10 mouse cellular contexts compared by ENCODE assay signal in the genomic region with DNA sequence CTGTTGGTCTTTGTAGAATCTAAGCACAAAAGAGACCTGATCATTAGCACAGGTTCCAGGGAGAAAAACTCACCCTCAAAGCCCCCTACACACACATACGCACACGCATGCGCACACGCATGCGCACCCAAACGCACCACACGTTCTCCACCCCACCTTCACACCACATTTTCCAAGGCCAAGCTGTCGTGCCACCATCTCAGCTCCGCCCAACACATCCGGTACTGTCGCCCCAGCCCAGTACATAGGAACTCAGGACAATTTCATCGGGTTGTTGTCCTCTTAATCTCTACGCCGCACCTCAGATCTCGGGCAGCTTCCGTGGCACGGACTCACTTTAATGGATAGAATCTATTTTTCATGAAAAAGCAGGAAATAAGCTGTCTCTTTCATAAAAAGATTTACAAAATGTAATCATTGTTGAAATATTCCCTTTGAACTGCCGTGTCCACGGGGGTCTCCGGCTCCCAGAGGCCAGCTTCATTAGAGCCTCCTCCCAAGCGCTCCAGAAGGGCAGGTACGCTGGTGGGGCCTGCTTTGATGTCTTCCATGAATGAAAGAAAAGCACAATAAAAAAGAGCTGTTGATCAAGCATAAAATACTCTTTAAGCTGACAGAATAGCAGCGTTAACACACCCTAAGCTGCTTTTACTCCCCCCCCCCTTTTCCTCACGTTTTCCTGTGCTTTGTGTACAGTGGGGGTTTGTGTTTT.
DNase-seq lines count a peak whose midpoint lies in the region; ATAC-seq and TF ChIP-seq lines count a peak whose summit lies in the region.
"Had no signal": no experiment of that assay in that cellular context is flagged by ENCODE, and none has a peak within 500 bp of the region (broad histone marks: within the 10 kb centered on the region; RNA-seq: fewer than 3 reads in every experiment).

No protein-coding gene starts in this region.

- H3K4me1 ChIP-seq in kidney, postnatal 0 days (replicated peaks; ENCODE audit: insufficient read depth, low read length) = peaks cover 25% of the 10 kb centered on the region
- H3K4me1 ChIP-seq in forebrain, embryonic 12.5 days = peaks cover 87% of the 10 kb centered on the region
- H3K4me1 ChIP-seq in midbrain, postnatal 0 days (ENCODE audit: insufficient read depth, low read length) = peaks cover 11% of the 10 kb centered on the region; the same call in 1 of the 2 replicates

- no peak overlapping the region for H3K9ac ChIP-seq in kidney, postnatal 0 days (ENCODE audit: low read depth, low read length)
- H3K9ac ChIP-seq in forebrain, embryonic 12.5 days = no peak overlapping the region
- peak overlapping the region; percentile 46; the same call in 1 of the 2 replicates for H3K9ac ChIP-seq in midbrain, postnatal 0 days (replicated peaks; ENCODE audit: low read length, poor library complexity, severe bottlenecking)
- H3K9ac ChIP-seq: neural tube, embryonic 12.5 days had no signal

- WGBS in kidney, postnatal 0 days = 56% methylated on average over 24 of the region's 24 CpGs
- 47% methylated on average over 24 of the region's 24 CpGs for WGBS in forebrain, embryonic 12.5 days
- WGBS in midbrain, postnatal 0 days = 27% methylated on average over 24 of the region's 24 CpGs

- H3K4me2 ChIP-seq in kidney, postnatal 0 days (ENCODE audit: low read length) = 0 out of 2 replicates have a peak overlapping the region, but pooled peaks have one; percentile 1
- peak overlapping the region; percentile 8 for H3K4me2 ChIP-seq in forebrain, embryonic 12.5 days
- H3K4me2 ChIP-seq in midbrain, postnatal 0 days (ENCODE audit: low read depth, low read length, poor library complexity, severe bottlenecking) = peak overlapping the region; percentile 39
- H3K4me2 ChIP-seq: neural tube, embryonic 12.5 days had no signal

- intact Hi-C loops in left cerebral cortex, postnatal 36 days (cut with DNase I) = loop anchor here (10.0 kb wide), 1 partner anchor 348 kb away; no protein-coding TSS in a partner anchor

- no peaks in the 10 kb centered on the region for H3K27me3 ChIP-seq in kidney, postnatal 0 days (ENCODE audit: insufficient read depth, low read length)
- peaks cover 19% of the 10 kb centered on the region; the same call in 1 of the 2 replicates for H3K27me3 ChIP-seq in forebrain, embryonic 12.5 days
- H3K27me3 ChIP-seq in midbrain, postnatal 0 days (ENCODE audit: insufficient read depth, low read length) = no peaks in the 10 kb centered on the region
- H3K27me3 ChIP-seq: neural tube, embryonic 12.5 days had no signal

- no peaks in the 10 kb centered on the region for H3K9me3 ChIP-seq in kidney, postnatal 0 days (replicated peaks; ENCODE audit: low read length)
- H3K9me3 ChIP-seq in forebrain, embryonic 12.5 days = no peaks in the 10 kb centered on the region
- no peaks in the 10 kb centered on the region for H3K9me3 ChIP-seq in midbrain, postnatal 0 days (ENCODE audit: low read length)
- H3K9me3 ChIP-seq: neural tube, embryonic 12.5 days had no signal

- TF ChIP-seq CTCF in kidney, postnatal 0 days (IDR thresholded peaks at IDR 0.05; ENCODE audit: low read depth) = no peak
- no peak for TF ChIP-seq CTCF in midbrain, postnatal 0 days (IDR thresholded peaks at IDR 0.05)

- H3K4me3 ChIP-seq in kidney, postnatal 0 days (replicated peaks; ENCODE audit: low read depth, low read length) = no peak overlapping the region
- no peak overlapping the region for H3K4me3 ChIP-seq in forebrain, embryonic 12.5 days (replicated peaks)
- peak overlapping the region; percentile 26; the same call in 1 of the 2 replicates for H3K4me3 ChIP-seq in midbrain, postnatal 0 days (ENCODE audit: low read depth, low read length)
- H3K4me3 ChIP-seq: neural tube, embryonic 12.5 days had no signal

- H3K27ac ChIP-seq in kidney, postnatal 0 days = no peak overlapping the region
- H3K27ac ChIP-seq in forebrain, embryonic 12.5 days = peak overlapping the region; percentile 76
- peak overlapping the region; percentile 52 for H3K27ac ChIP-seq in midbrain, postnatal 0 days (ENCODE audit: low read depth, low read length)
- H3K27ac ChIP-seq: neural tube, embryonic 12.5 days had no signal

- no peak for ATAC-seq in kidney, postnatal 0 days (replicated peaks; ENCODE audit: low FRiP score, low read depth)
- ATAC-seq in forebrain, embryonic 12.5 days (ENCODE audit: low FRiP score) = peak; percentile 31; the same call in 1 of the 2 replicates
- peak; percentile 80 for ATAC-seq in midbrain, postnatal 0 days (ENCODE audit: low FRiP score)

- DNase-seq in kidney, postnatal 0 days (ENCODE audit: low spot score) = no peak
- DNase-seq in kidney, postnatal 4 days = no peak
- DNase-seq in left cerebral cortex, postnatal 36 days (ENCODE audit: low spot score in 2 of 2) = peak; percentile 26 to 51
- peak; percentile 27 for DNase-seq in midbrain, postnatal 0 days (ENCODE audit: low spot score)
- DNase-seq in MN1 (ENCODE audit: low spot score) = no peak
- no peak for DNase-seq in cerebellum, postnatal 25 days
- no peak for DNase-seq in frontal cortex, postnatal 14 days (ENCODE audit: low spot score in 2 of 2)
- DNase-seq: cerebellum, postnatal 10 days had no signal

- H3K36me3 ChIP-seq in kidney, postnatal 0 days (ENCODE audit: insufficient read depth, low read length) = no peaks in the 10 kb centered on the region
- H3K36me3 ChIP-seq in forebrain, embryonic 12.5 days (replicated peaks) = no peaks in the 10 kb centered on the region
- H3K36me3 ChIP-seq in midbrain, postnatal 0 days (ENCODE audit: insufficient read depth, low read length) = no peaks in the 10 kb centered on the region
- H3K36me3 ChIP-seq: neural tube, embryonic 12.5 days had no signal

Comparison
In these comparisons a context has a peak if more than half of its experiments do, and no peak if none do; other contexts are left out.
1. DNase-seq: peak in left cerebral cortex, postnatal 36 days (2 of 2) and midbrain, postnatal 0 days (single experiment); none in kidney, postnatal 0 days (single experiment), kidney, postnatal 4 days (0 of 2), MN1 (single experiment), cerebellum, postnatal 25 days (0 of 2) and frontal cortex, postnatal 14 days (0 of 2).
2. Peak in every context shown above with its lines, with median percentiles within 50 percentile points of each other: H3K4me2 ChIP-seq.